Mouse (Mus musculus): ENCODE measurements around the gene Tpmt. TPM values are rescaled to one million over a fixed set of nuclear protein-coding genes. Genes with fewer than 3 reads are reported as not detected.

The Tpmt gene
- 1.6 to 3.5 TPM (median 3.3 TPM) in 3 replicates for total RNA-seq (2017)

GRCm38 (mm10) chr13:47044617-47044947 lies at the start of gene Tpmt:
TSS of gene Tpmt (minus strand) at chr13:47044737.
- no peak for ATAC-seq (replicated peaks; ENCODE audit: insufficient number of reproducible peaks, low FRiP score, low TSS enrichment, poor library complexity, severe bottlenecking)

GRCm38 (mm10) chr13:47093791-47094190 lies 49.3 kb upstream of the Tpmt start:
- no peak for ATAC-seq (replicated peaks; ENCODE audit: insufficient number of reproducible peaks, low FRiP score, low TSS enrichment, poor library complexity, severe bottlenecking)

- ATAC-seq (replicated peaks; ENCODE audit: insufficient number of reproducible peaks, low FRiP score, low TSS enrichment, poor library complexity, severe bottlenecking) = no peak
Observed at GRCm38 (mm10) chr13:47089271-47089670, 44.7 kb upstream of the Tpmt start.

- no peak for ATAC-seq (replicated peaks; ENCODE audit: insufficient number of reproducible peaks, low FRiP score, low TSS enrichment, poor library complexity, severe bottlenecking)
Observed at GRCm38 (mm10) chr13:47088433-47088832, 43.9 kb upstream of the Tpmt start.

- no peak for ATAC-seq (replicated peaks; ENCODE audit: insufficient number of reproducible peaks, low FRiP score, low TSS enrichment, poor library complexity, severe bottlenecking)
Observed at GRCm38 (mm10) chr13:47080905-47081505, 36.5 kb upstream of the Tpmt start.

- ATAC-seq (replicated peaks; ENCODE audit: insufficient number of reproducible peaks, low FRiP score, low TSS enrichment, poor library complexity, severe bottlenecking) = no peak
Observed at GRCm38 (mm10) chr13:47078799-47079198, 34.3 kb upstream of the Tpmt start.

- ATAC-seq (replicated peaks; ENCODE audit: insufficient number of reproducible peaks, low FRiP score, low TSS enrichment, poor library complexity, severe bottlenecking) = no peak
Observed at GRCm38 (mm10) chr13:47077367-47077766, 32.8 kb upstream of the Tpmt start.

GRCm38 (mm10) chr13:47076156-47076555 lies 31.6 kb upstream of the Tpmt start:
- no peak for ATAC-seq (replicated peaks; ENCODE audit: insufficient number of reproducible peaks, low FRiP score, low TSS enrichment, poor library complexity, severe bottlenecking)

GRCm38 (mm10) chr13:47072484-47072883 lies 27.9 kb upstream of the Tpmt start:
- ATAC-seq (replicated peaks; ENCODE audit: insufficient number of reproducible peaks, low FRiP score, low TSS enrichment, poor library complexity, severe bottlenecking) = no peak

GRCm38 (mm10) chr13:47071871-47072270 lies 27.3 kb upstream of the Tpmt start:
- ATAC-seq (replicated peaks; ENCODE audit: insufficient number of reproducible peaks, low FRiP score, low TSS enrichment, poor library complexity, severe bottlenecking) = no peak

- ATAC-seq (replicated peaks; ENCODE audit: insufficient number of reproducible peaks, low FRiP score, low TSS enrichment, poor library complexity, severe bottlenecking) = no peak
Observed at GRCm38 (mm10) chr13:47070329-47071080, 26.0 kb upstream of the Tpmt start.

GRCm38 (mm10) chr13:47067001-47067400 lies 22.5 kb upstream of the Tpmt start:
- no peak for ATAC-seq (replicated peaks; ENCODE audit: insufficient number of reproducible peaks, low FRiP score, low TSS enrichment, poor library complexity, severe bottlenecking)

GRCm38 (mm10) chr13:47066516-47066915 lies 22.0 kb upstream of the Tpmt start:
- no peak for ATAC-seq (replicated peaks; ENCODE audit: insufficient number of reproducible peaks, low FRiP score, low TSS enrichment, poor library complexity, severe bottlenecking)

GRCm38 (mm10) chr13:47063985-47064760 lies 19.6 kb upstream of the Tpmt start:
- ATAC-seq (replicated peaks; ENCODE audit: insufficient number of reproducible peaks, low FRiP score, low TSS enrichment, poor library complexity, severe bottlenecking) = no peak

- ATAC-seq (replicated peaks; ENCODE audit: insufficient number of reproducible peaks, low FRiP score, low TSS enrichment, poor library complexity, severe bottlenecking) = no peak
Observed at GRCm38 (mm10) chr13:47062756-47063155, 18.2 kb upstream of the Tpmt start.

- ATAC-seq (replicated peaks; ENCODE audit: insufficient number of reproducible peaks, low FRiP score, low TSS enrichment, poor library complexity, severe bottlenecking) = no peak
Observed at GRCm38 (mm10) chr13:47056781-47057180, 12.2 kb upstream of the Tpmt start.

- no peak for ATAC-seq (replicated peaks; ENCODE audit: insufficient number of reproducible peaks, low FRiP score, low TSS enrichment, poor library complexity, severe bottlenecking)
Observed at GRCm38 (mm10) chr13:47056126-47056525, 11.6 kb upstream of the Tpmt start.

GRCm38 (mm10) chr13:47053971-47054370 lies 9.4 kb upstream of the Tpmt start:
- no peak for ATAC-seq (replicated peaks; ENCODE audit: insufficient number of reproducible peaks, low FRiP score, low TSS enrichment, poor library complexity, severe bottlenecking)

GRCm38 (mm10) chr13:47050009-47050408 lies 5.5 kb upstream of the Tpmt start:
- no peak for ATAC-seq (replicated peaks; ENCODE audit: insufficient number of reproducible peaks, low FRiP score, low TSS enrichment, poor library complexity, severe bottlenecking)

- ATAC-seq (replicated peaks; ENCODE audit: insufficient number of reproducible peaks, low FRiP score, low TSS enrichment, poor library complexity, severe bottlenecking) = no peak
Observed at GRCm38 (mm10) chr13:47047996-47048395, 3.5 kb upstream of the Tpmt start.

All from monocyte, adult 5-6 weeks (primary cell).